Mouse (Mus musculus): ENCODE results near the gene Arl6ip4.

DNA sequence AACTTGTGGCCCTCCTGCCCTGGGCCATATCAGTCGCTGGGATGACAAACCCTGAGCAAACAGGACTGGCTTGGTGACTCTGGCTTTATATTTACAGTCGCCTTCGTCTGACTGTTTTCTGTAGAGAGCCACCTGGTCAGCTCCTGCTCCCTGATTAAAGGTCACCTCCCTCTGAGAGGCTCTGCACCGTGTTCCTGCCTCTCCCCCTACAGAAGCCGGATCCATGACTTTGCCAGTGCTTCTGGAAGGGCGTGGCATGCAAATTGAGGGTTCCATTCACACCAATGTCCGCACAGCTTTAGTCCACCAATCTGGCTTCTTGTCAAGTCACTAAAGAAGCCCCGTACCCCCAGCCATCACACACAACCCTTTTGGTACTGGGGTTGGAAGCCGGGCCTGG lies 39.3 kb upstream of the Arl6ip4 start:
- TF ChIP-seq CTCF (conservative IDR thresholded peaks at IDR 0.05; ENCODE audit: low read length) (no peak), POU5F1 (IDR thresholded peaks at IDR 0.05; ENCODE audit: borderline replicate concordance, low read length) (no peak), NANOG (IDR thresholded peaks at IDR 0.05; ENCODE audit: borderline replicate concordance, low read length) (no peak)
